Comparison of ENCODE assay signal across 16 mouse cellular contexts in genomic region chr5:87372788-87373501, GRCm38 (mm10). TPM values are rescaled to one million over a fixed set of nuclear protein-coding genes. Genes with fewer than 3 reads are reported as not detected.
"Had no signal": no experiment of that assay in that cellular context is flagged by ENCODE, and none has a peak within 500 bp of the region (broad histone marks: within the 10 kb centered on the region; RNA-seq: fewer than 3 reads in every experiment).

No protein-coding gene starts in this region.

RNA-seq across cellular contexts. Expression of gene Ugt2a3, which starts 36.0 kb away (rescaled TPM):
- polyA plus RNA-seq: liver, embryonic 12.5 days; liver, embryonic 14.5 days; lung, embryonic 14.5 days; lung, embryonic 16.5 days; midbrain, embryonic 10.5 days; midbrain, embryonic 12.5 days; midbrain, embryonic 14.5 days; midbrain, embryonic 16.5 days; myocyte; neural tube, embryonic 11.5 days; neural tube, embryonic 13.5 days; neural tube, embryonic 15.5 days; spleen, adult 2 months; testis, adult 2 months; thymus, adult 2 months; urinary bladder, adult 2 months had no signal

RNA-seq across cellular contexts. Expression of gene Ugt2b38, which starts 51.1 kb away (rescaled TPM):
- polyA plus RNA-seq: liver, embryonic 12.5 days; liver, embryonic 14.5 days; lung, embryonic 14.5 days; lung, embryonic 16.5 days; midbrain, embryonic 10.5 days; midbrain, embryonic 12.5 days; midbrain, embryonic 14.5 days; midbrain, embryonic 16.5 days; myocyte; neural tube, embryonic 11.5 days; neural tube, embryonic 13.5 days; neural tube, embryonic 15.5 days; spleen, adult 2 months; testis, adult 2 months; thymus, adult 2 months; urinary bladder, adult 2 months had no signal
